Mouse (Mus musculus): Measurements from ENCODE around the gene Bcl6b. TPM values are rescaled to one million over a fixed set of nuclear protein-coding genes. Genes with fewer than 3 reads are reported as not detected.

Gene Bcl6b
- 10 to 100 TPM; 10.7 to 18.9 TPM for total RNA-seq (2021)
- long read RNA-seq, experiment 1, partial matches to known transcripts: 0 of 10 reads
- long read RNA-seq, experiment 1, other reads (novel, unspliced or antisense): 10 of 10 reads
- long read RNA-seq, experiment 2: 0 reads

DNA sequence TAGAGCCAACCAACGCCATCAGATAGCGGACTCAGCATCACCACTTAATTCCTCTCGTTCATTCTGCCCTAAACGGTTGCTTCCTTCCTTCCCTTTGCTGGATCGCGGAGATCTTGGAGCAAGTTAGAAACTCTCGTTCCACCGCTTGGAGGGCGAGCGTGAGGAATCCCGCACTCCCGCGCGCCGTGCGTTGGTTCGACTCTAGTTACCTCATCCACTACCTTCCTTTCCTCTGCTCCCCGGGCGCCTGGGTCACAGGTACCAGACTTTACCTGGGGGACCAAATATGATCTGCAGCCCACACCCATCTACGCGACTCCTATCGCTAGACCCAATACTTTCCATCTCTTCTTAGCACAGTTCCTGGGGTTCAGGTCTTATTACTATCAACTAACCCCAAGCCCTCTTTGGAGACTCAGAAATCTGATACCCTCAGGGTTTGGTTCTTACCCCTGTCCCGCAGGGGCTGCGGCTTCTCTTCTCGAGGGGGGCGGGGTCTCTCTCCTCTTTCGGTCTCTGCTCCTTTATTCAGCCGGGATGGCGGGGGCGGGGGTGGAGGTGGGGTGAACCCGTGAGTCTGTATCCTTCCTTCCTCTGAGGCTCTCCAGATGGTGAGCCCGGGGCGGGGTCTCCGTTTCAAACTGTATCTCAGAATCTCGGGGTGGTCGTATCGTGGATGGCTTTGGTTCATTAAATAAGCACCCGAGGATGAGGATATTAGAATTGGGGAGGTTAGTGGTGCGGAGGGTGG, at the start of gene Bcl6b:
Bcl6b (minus strand) TSS at position 539 of the 751 bp plus-strand sequence.
- peak; percentile 34 to 68 for DNase-seq

GRCm38 (mm10) chr11:70278961-70279360, 49.4 kb upstream of the Bcl6b start:
- no peak for DNase-seq

GRCm38 (mm10) chr11:70271641-70272040, 42.0 kb upstream of the Bcl6b start:
- no peak for DNase-seq

DNA sequence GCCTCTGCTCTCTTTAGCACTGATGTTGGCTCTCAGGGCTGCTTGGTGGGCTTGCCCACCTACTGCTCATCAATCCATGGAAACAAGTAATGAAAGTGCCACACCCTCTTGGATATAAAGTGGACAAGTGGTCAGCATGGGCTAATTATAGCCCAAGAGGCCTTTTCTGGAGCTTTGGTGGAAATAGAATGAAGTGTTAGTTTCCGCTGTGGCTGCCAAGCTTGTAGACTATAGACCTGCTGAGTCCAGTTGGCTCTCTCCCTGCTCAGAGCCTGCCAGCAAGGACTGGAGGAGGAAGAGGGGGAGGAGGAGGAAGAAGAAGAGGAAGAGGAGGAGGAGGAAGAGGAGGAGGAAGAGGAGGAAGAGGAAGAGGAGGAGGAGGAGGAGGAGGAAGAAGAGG, 36.8 kb upstream of the Bcl6b start:
- no peak for DNase-seq

DNA sequence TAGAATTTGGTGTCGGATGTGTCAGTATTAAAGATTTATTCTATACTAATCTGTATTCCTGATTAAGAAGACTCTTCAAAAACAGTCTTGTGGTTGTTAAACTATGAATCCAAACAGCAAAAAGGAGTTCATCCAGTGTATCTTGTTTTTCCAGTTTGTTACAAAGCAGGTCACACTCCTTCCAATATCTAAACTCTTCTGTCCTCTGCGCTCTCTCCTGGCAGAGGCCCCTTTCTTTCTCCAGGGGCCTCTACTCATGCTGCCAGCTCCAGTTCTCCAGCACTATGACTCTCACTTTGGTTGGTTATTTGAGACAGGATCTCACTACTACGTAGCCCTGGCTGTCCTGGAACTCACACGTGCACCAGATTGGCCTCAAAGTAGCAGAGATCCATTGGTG, 36.2 kb upstream of the Bcl6b start:
- no peak for DNase-seq

- no peak for DNase-seq
These were observed 35.7 kb upstream of the Bcl6b start for GRCm38 (mm10) chr11:70265252-70265651.

DNA sequence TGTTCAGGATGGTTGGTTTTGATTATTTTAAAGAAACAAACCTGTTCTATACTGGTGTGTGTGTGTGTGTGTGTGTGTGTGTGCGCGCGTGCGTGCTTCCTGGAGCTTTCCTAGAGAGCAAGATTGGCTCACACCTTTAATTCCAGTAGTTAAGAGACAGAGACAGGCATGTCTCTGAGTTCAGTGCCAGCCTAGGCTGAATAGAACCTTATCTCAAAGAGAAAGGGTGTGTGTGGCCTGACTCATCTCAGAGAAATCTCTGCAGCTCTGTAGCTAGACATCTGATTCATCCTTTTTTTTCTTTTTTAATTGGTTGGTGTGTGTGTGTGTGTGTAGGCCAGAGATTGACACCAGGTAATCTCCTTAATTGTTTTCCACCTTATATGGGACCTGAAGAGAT, 29.4 kb upstream of the Bcl6b start:
- no peak for DNase-seq

- DNase-seq: peak; percentile 71 to 77
These were observed 25.4 kb upstream of the Bcl6b start, which contains the start of gene Alox12 for GRCm38 (mm10) chr11:70254931-70255531. Alox12 (minus strand) TSS chr11:70255353.

GRCm38 (mm10) chr11:70254337-70254736, 24.7 kb upstream of the Bcl6b start:
- DNase-seq: no peak

DNA sequence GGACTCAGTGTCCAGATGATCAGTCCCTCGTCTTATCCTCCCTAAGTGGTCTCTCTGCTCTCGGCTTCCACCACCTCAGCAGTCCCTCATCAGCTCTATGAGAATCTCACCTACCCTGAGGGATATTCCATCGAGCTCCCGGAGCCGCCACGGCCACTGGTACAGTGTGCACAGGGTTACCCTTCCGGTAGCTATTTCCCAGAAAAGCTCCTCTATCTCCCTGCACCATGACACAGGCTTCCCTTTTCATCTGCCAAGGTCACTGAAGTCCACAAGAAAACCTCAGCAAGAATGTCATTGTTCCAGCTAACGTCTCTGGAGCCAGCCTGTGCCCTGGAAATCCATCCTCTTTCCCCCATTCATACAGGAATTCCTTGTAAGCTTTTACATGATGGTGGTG, 22.3 kb upstream of the Bcl6b start:
- DNase-seq: no peak

DNA sequence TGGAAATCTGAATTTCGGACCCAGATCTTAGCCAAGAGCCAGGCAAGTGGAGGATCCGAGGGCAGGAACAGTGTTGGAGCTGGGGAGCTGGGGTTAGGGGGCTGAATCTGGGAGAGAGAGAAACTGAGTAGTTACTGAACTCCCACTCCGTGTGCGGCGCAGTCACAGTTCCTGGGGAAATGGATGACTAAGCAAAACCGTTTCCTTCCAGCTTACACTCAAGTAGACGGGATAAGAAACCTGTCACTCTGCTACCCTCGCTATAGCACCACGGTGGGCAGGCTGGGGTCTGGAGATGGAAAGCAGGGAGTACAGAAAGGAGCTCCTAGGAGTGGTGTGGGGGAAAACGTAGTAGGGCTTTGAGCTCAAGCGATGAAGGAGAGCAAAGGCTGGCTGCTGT, 20.6 kb upstream of the Bcl6b start:
- DNase-seq: no peak

DNA sequence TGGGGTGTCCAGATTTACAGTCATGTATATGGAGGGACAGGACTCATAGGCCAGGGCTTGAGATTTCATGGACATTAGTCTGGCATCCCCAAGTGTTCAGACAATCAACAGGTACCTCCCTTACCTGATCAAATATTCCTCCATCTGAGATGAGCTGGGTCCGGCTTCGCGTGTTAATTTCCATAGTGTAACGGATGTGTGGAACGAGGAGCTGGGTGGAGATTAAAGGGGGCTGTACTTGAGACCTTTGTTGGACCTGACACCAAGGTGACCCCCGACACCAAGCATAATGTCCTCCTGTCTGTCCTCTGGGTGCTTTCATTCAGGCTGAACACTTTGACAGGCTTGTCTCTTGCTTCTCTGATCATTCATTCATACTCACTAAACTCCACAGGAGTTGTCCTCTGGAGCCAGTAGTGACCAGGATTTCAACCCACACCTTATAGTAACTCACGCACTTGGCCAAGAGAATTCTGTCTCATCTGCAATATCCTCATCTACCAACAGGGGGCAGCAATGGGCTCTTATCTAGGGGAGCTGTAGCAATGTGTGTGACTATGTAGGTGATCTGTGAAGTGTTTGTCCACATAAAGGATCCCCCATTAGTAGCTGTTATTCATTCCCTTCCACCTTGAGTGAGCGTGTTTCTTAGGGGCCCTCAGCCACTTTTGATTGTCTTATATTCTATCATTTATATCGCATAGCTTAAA, 17.7 kb upstream of the Bcl6b start:
- DNase-seq: peak; percentile 65 to 82

- no peak for DNase-seq
These were observed 13.0 kb upstream of the Bcl6b start for GRCm38 (mm10) chr11:70242591-70242990.

DNA sequence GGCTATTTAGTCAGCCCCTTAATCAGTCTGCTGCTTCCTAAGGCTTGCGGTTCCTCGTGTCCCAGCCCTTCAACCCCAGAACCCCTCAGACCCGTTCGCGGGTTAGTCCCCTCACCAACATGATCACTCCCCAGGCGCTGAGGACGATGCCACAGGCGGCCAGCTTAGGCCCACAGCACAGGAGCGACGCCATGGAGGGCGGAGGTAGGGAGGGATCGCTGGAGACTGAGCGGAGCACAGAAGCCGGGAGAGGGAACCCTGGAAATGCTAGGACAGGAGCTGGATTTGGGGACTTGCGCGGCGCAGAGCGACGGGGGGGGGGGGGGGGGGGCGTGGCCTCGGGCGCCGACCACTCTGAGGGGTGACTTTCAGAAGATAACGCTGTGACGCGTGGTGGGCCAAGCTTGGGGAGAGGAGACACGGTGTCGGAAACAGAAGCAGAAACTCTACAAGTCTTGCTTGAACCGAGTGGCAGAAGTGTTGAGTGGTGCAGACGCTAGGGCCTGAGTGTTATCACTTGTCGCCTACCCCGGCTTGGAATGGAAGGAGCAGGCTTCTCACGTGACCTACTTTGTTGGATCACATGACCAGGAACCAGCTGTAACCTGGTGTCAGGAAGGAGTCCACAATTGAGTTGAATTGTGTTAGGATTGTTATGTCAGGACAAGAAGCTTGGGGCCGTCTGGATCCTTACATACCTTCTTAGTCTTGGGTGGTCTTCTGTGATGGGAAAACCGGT, 10.1 kb upstream of the Bcl6b start, which contains the start of the genes Gm21988 and Rnasek:
Gm21988 (minus strand) TSS at position 290 of the 739 bp plus-strand sequence.
Rnasek (minus strand) TSS at position 302 of the 739 bp plus-strand sequence.
- peak; percentile 76 to 80 for DNase-seq

DNA sequence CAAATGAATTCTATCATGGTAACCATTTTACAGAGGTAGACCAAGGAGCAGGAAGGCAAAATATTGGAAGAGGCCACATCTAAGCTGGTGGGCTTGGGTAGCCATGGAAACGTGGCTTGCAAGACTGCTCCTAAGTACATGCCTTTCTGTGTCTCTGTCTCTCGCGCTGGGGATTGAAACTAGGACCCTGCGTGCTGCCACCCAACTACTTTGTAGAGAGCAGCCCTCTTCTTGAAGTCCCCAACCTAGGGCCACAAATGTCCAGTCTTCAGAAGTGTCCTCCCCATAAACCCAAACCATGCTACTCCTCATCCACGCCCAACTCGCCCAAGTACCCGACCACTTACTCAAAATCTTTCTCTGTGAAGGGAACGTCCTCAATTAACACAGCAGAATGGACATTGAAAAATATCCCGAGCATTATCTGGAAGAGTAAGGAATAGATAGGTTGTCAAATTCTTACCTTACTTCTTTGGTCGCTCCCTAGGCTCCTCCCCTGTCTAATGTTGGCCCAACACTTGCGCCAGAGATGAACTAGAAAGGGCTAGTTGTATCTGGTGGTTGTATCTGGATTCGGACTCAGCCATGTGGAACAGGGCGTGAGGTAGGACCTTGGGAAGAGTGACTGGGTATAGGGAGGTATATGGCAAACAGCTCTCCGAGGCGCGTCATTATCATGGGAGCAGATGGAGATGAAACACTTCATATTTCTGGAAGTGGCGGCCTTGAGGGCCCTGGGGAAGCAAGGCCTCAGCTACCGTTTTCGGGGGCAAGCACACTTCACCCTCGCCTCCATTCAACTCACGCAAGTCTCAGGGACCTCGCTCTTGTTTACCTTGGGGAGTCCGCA, 9.2 kb upstream of the Bcl6b start:
- peak in 1 of 2 experiments; percentile 22 for DNase-seq

GRCm38 (mm10) chr11:70237457-70238167, 8.0 kb upstream of the Bcl6b start, which contains the start of gene 0610010K14Rik:
0610010K14Rik (minus strand) TSS chr11:70237914.
- DNase-seq: peak; percentile 98 to 99

- DNase-seq: no peak
These were observed 7.1 kb upstream of the Bcl6b start for GRCm38 (mm10) chr11:70236717-70237116.

DNA sequence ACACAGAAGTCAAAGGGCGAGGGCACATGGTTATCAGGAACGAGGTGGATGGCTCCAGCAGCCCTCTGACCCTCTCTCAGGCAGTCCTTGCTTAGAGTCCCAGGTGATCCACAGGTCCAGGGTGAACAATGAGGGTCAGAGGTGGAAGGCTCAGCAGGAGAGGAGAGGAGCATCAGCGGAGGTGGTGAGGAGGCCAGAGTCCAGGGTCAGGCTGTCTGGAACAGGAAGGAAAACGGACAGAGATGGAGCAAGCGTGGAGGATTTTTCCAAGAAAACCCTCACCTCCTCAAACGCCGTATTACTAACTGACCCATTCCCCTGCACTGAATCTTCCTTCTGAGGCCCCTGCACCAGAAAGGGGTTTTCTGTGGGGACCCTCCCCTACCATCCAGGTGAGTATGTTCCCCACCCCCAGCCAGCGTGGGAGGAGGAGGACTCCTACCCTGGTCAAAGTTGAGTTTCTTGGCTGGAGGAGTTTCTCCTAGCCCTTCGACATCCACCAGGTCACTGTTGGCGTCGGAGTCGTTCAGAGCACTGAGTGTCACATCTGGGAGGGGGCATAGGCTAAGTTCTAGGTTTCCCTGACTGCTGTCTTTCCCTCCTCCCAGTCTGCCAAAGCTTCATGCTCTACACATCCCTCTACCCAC, 5.8 kb upstream of the Bcl6b start:
- DNase-seq: no peak

DNA sequence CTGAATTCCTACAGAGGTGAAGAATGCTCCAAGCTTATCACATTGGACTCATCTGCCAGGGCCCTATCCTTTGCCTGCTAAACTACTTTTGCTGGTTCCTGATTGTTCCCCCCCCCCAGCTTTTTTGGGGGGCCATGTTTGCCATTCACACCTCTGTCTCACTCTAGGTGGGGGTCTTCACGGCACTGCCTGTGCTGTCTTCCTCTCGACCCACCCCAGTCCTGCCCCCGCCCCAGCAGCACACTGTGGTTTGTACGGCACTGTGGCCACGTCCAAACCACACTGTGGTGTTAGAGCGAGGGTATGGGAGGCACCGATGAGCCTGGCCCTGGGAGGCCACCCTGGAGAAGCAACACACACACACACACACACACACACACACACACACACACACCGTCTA, 4.9 kb upstream of the Bcl6b start:
- no peak for DNase-seq

DNA sequence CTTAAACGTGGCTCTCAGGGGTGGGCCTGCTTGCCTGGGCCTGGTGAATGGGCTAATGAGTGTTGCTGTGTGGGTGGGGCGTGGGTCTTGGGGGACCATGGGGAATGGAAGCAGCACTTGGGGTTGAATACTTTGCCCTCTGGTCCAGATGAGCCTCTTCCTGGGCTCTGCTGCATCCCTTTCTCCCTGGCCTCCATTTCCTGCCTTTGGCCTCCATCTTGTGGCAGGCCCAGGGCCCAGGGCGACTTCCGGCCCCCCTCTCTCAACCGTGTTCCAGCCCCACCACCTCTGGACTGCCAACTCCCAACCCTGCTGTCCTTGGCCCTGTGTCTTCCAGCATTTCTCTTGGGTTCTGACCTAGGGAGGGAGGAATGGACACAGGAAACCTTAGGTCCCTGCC, 4.4 kb upstream of the Bcl6b start:
- DNase-seq: no peak

Measured in adrenal gland, postnatal 36 days (tissue).